Mouse (Mus musculus) adrenal gland, adult (tissue): ENCODE measurements around the gene 1700022I11Rik.
"Not testable (repeated sequence)": the region's sequence is repeated elsewhere in the genome, so short reads cannot be mapped to it uniquely, and the experiment has no call there.

Source experiments
- DNase-seq, 2 experiments: peaks; one replicate each; pipeline ENCODE4 v3.0.0; 2022 to 2023; ENCODE audit warnings: low spot score in 1 of 2; ENCODE audit not compliant: inconsistent age in 2 of 2

The 1700022I11Rik gene

DNA sequence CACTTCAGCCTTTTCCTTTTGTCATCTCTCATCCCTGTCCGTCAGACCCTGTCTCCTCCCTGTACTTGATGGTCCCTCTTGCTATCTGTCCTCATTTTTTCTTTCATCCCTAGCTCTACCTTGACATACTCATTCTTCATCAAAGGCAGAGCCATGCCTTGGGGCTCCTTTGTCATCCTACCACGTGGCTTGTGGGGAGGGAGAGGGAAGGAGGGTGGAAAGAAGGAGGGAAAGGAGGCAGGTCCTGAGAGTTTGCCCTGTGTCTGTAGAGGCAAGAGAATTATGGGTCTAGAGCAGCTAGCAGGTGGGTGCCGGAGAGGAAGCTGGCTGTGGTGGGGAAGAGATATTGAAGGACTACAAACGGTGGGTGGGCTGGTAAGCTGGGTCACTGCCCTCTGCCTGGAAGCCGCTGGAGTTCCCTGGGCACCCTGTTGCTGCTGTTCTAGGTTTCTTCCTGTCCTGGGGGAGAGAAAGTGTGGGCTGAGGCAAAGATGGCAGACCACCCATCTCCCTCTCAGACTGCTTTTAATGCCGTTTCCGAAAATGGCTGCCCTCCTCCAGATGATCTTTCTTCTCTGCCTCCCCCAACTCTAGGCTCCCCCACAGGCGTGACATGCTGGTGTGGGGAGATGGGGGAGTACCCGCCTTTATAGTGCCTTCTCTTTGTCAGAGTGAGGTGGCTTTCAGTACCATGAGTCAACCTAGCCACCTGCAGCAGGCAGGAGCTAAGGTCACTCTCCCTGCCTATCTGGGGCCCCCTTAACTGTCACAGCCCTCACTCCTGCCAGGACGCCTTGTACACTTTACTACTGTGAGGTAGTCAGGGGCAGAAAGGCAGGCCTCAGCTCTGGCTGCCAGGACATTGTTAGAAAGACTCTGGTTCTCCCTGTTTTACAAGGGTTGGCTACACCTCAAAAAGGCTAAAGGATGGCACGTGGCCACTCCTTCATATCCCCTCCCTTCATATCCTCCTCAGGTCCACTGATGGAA lies 17.9 kb upstream of the 1700022I11Rik start:
- no peak for DNase-seq

- DNase-seq = no peak
These were observed 16.8 kb upstream of the 1700022I11Rik start for GRCm38 (mm10) chr4:42952563-42952962.

DNA sequence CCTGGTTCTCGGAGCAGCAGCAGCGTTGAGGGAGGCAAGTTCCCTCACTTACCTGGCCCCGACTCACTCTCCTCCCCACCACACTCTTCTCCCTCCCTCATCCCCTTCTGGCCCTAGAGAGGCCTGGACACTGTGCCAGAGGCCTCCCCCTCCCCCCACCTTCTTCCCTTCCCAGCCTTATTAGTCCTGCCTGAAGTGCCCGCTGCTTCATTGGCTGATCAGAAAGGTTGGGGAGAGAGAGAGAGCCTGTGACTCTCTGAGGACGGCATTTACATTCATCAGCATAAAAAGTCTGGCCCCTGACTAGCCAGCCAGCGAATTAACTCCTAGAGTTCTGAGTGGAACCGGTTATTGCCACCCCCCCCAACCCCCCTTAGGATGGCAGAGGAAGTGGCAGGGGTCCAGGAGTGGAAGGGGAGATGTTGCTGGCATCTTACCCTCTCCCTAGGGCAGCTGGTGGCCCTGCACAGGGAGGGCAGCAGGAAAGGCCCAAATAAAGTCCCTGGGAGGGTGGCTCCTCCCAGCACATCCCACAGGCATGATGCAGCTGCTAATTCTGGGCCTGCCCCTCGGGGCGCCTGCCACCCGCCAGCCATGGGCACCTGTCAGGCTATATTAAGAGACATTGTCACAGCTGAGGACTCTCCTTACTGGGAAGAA lies 15.8 kb upstream of the 1700022I11Rik start:
- DNase-seq = no peak

- peak; percentile 61 to 87 for DNase-seq
These were observed 15.1 kb upstream of the 1700022I11Rik start for GRCm38 (mm10) chr4:42954297-42954696.

DNA sequence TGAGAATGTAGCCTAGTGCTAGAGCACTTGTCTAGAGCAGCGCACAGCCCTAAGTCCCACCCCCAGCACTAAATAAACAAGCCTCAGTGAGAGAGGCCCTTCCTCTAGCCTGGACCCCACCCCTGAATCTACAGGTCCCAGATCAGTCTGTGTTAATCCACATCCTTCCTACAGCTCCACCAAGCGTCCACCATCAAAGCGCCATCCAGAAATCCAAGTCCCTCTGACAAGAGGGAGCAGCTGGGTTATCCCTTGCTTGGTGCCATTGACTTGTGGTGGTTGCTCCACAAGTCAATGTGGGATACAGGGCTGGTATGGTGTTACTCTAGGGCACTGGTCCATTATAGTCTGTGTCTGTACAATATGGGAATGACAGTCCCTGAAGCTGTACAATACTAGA lies 14.2 kb upstream of the 1700022I11Rik start:
- DNase-seq = no peak

DNA sequence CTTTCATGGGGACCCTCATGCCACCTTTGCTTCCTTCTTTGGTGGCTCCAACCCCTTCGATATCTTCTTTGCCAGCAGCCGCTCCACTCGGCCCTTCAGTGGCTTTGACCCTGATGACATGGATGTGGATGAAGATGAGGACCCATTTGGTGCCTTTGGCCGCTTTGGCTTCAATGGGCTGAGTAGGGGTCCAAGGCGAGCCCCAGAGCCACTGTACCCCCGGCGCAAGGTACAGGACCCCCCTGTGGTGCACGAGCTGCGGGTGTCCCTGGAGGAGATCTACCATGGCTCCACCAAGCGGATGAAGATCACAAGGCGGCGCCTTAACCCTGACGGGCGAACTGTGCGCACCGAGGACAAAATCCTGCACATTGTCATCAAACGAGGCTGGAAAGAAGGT lies 12.8 kb upstream of the 1700022I11Rik start:
- no peak for DNase-seq

- DNase-seq = no peak
These were observed 12.1 kb upstream of the 1700022I11Rik start for GRCm38 (mm10) chr4:42957306-42957705.

GRCm38 (mm10) chr4:42957979-42958378 lies 11.4 kb upstream of the 1700022I11Rik start:
- no peak for DNase-seq

- no peak for DNase-seq
These were observed 10.5 kb upstream of the 1700022I11Rik start for GRCm38 (mm10) chr4:42958942-42959341.

GRCm38 (mm10) chr4:42959382-42959781 lies 10.0 kb upstream of the 1700022I11Rik start:
- DNase-seq = no peak

DNA sequence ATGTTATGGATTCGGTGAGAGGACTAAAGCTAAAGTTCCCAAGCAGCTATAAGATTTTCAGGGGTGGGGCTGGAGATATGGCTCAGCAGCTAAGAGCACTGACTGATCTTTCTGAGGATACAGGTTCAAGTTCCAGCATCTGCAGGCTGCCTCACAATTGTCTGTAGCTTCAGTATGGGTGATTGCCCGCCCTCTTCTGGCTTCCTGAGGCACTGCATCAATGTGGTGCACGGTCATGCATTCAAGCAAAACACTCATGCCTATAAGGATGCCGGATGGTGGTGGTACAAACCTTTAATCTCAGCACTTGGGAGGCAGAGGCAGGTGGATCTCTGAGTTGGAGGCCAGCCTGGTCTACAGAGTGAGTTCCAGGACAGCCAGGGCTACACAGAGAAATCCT lies 7.8 kb upstream of the 1700022I11Rik start:
- peak; percentile 52 to 79 for DNase-seq

- DNase-seq = no peak
These were observed 5.9 kb upstream of the 1700022I11Rik start for GRCm38 (mm10) chr4:42963480-42963879.

- peak in 1 of 2 experiments; percentile 78 for DNase-seq
These were observed 4.2 kb upstream of the 1700022I11Rik start for GRCm38 (mm10) chr4:42965039-42965719.

DNA sequence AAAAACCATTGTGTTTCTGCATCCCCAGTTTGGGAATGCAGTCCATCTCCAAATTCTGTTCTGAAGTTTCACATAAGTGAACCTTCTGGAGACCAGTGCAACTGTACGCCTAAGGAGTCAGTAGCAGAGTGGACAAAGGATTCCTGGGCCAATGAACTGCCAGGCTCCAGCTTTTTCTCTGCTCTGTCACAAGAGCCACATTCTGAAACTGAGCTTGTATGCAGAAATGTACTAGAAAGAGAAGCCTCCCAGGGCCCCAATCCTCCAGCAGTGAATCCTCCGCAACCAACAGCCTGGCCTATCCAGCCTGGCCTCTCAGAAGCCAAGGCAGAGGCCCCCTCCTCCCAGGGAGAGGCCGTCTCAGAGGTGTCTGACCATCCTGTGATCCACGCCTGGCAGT lies 3.5 kb downstream of the 1700022I11Rik start:
- DNase-seq = no peak

- DNase-seq = peak; percentile 40 to 72
These were observed 4.5 kb downstream of the 1700022I11Rik start for GRCm38 (mm10) chr4:42973868-42974267.

GRCm38 (mm10) chr4:42978062-42978461 lies 8.7 kb downstream of the 1700022I11Rik start:
- DNase-seq = no peak

DNA sequence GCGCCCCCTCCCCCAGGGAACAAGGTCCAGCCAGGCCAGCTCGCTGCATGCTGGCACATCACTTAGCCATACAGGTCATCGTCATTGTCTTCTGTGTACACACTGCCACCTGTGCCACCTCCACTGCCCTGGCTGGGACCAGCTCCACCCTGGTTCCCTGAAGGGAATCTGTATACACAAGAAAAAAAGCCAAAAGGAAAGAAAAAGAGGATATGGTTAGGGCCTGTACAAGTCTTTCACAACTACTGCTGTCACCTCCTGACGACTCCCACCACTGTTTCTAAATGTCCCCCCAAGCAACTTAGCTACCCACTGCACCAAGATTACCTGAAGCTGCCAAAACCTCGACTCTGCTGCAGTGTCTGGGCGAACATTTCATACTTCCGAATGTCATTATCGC lies 11.1 kb downstream of the 1700022I11Rik start:
- not testable (repeated sequence) for DNase-seq

- DNase-seq = no peak
These were observed 18.9 kb downstream of the 1700022I11Rik start for GRCm38 (mm10) chr4:42988296-42988695.

DNA sequence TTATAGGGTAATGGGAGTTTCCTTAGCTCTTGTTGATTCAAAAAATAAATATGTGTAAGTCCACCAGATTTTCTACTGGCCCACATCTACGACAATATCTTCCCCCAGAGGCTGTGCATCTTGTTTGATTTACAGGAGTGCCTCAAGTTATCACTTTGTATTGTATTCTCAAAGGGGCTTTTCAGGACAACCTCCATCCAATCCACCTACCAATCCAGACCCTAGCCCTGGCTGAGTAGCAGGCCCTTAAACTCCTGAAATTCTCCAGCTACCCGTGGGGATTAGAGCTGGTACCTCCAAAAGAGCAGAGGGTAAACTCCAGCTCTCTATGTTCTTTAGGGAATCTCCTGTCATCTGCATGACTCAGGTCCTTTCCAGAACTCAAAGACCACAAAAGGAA lies 28.6 kb downstream of the 1700022I11Rik start:
- peak in 1 of 2 experiments; percentile 55 for DNase-seq

- DNase-seq = peak; percentile 88 to 95
These were observed 30.2 kb downstream of the 1700022I11Rik start for GRCm38 (mm10) chr4:42999451-43000140.
